Mouse (Mus musculus) bone marrow, adult 2 months (tissue): ENCODE data around the gene Setd5. TPM values are rescaled to one million over a fixed set of nuclear protein-coding genes. Genes with fewer than 3 reads are reported as not detected.

Experiments used
- H3K27ac ChIP-seq: fragments of 200-500 bp; 2 replicates; pipeline ENCODE4 v1.5.1; 2012; ENCODE audit warnings: low read depth, mild to moderate bottlenecking, control low read depth, inconsistent platforms, low read length; ENCODE audit not compliant: control insufficient read depth, poor library complexity, insufficient read depth
- H3K4me1 ChIP-seq: fragments of 200-500 bp; 2 replicates; pipeline ENCODE4 v1.6.1; 2011; ENCODE audit warnings: low read length; ENCODE audit not compliant: control insufficient read depth, insufficient read depth
- H3K4me3 ChIP-seq: fragments of 200-500 bp; replicated peaks from 2 replicates; pipeline ENCODE3; 2011; ENCODE audit warnings: mild to moderate bottlenecking, low read depth, low read length, control low read depth; ENCODE audit not compliant: control insufficient read depth
- CTCF ChIP-seq: fragments of 200-500 bp; IDR thresholded peaks from 2 replicates; pipeline ENCODE4 v1.5.1; 2011; ENCODE audit warnings: low read length, control low read depth; ENCODE audit not compliant: control insufficient read depth, insufficient read depth
- POLR2A ChIP-seq: fragments of 200-500 bp; IDR thresholded peaks from 2 replicates; pipeline ENCODE4 v1.6.1; 2011; ENCODE audit warnings: low read depth, mild to moderate bottlenecking, control low read depth, low read length, borderline replicate concordance; ENCODE audit not compliant: control insufficient read depth
- WGBS: fragments of 180-500 bp; shearing (Covaris S2); methylation state at CpG from one replicate; pipeline ENCODE4 v1.1.7; 2018; 5-methylcytosine and 5-hydroxymethylcytosine counted together
- polyA plus RNA-seq: library from polyadenylated mRNA; stranded (reverse); fragments of >200 nt; gene quantifications from 2 replicates; pipeline ENCODE4 v1.2.4, GENCODE M21; 2011; ENCODE audit warnings: low replicate concordance; ENCODE audit not compliant: missing spikeins, insufficient read depth, insufficient read length

The Setd5 gene
- polyA plus RNA-seq, 1 experiment, result 45.1 TPM

DNA sequence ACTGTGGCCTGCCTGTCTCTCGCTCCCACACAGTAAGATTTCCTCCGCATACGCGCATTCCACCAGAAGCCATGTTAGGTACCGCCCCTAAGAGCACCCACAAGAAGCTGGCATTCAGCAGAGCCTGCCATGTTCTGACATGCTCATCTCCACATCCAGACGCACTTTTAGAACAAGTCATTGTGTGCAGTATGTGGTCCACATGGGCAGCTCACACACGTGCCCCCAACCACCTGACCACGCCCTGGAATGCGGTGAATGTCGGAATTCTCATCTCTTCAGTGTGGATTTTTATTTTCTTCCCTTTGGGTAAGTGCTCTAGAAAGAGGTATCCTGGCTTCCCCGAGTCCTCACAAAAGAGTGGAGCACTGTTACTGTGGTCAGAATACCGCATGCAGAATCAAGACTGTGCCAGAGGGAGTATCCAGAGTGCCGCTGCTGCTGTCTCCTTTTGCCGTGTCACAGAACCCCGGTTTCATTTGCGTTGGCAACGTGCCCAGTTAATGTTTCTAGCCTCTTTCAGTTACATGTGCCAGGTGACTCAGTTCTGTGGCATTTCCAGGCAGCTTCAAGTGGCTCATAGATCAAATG is 89.6 kb downstream of the Setd5 start:
- Histone ChIP-seq H3K4me1 (no peaks in the 10 kb centered on the region), H3K4me3 (no peak overlapping the region), H3K27ac (no peak overlapping the region)
- 38% methylated on average over 17 of the region's 17 CpGs for WGBS
- TF ChIP-seq CTCF (no peak), POLR2A (no peak)

DNA sequence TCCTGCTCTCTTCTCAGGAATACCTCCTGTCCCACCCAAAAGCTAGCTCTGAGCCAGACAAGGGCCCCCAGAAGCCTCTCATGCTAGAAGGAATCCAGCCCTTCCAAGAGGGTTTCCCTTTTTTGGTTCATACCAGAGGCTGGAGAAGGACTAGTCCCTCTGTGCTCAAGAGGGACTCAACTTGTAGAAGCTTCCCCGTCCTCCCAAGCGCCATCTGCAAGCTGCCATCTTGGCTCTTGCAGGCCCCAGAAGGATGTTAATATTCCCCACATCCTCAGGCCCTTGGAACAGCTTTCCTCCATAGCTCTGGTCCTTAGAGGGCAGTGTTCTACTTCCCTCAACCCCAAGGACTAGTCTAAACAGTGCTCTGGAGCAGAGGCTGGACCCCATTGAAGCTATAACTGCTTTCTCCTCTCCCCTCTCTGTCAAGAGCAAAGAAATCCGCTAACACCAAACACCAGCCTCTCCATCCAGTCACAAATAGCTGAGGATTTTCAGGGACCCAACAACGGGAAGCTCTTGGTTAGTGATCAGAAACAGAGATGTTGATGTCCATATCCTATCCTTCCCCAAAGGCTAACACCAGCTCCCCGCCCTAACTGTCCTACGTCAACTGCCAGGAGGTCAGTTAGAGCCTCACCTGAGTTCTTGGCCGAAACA is 91.3 kb downstream of the Setd5 start:
- H3K4me3 ChIP-seq, result no peak overlapping the region
- TF ChIP-seq CTCF (no peak), POLR2A (no peak)
- H3K27ac ChIP-seq, result no peak overlapping the region
- WGBS, result 84% methylated on average over 7 of the region's 7 CpGs
- no peaks in the 10 kb centered on the region for H3K4me1 ChIP-seq

DNA sequence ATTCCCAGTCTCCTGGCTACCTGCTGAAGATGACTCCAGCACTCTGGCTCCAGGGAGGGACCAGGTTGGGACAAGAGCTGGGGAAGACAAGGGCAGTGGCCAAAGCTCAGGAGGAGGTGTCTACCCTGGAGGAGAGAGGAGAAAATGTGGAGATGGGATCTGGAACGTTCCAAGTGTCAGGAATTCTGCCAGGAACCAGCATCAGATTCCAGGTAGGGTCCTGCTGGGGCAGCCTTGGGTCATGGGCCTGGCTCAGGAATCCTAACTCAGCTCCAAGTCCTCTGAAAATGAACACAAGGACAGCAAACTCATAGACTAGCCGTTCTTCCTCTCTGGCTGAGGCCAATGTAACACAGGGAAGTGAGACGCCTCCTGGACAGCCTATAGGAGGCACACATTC is 92.7 kb downstream of the Setd5 start:
- no peaks in the 10 kb centered on the region for H3K4me1 ChIP-seq
- no peak overlapping the region for H3K4me3 ChIP-seq
- no peak for TF ChIP-seq POLR2A
- TF ChIP-seq CTCF, result no peak
- WGBS, result 73% methylated on average over 3 of the region's 3 CpGs
- no peak overlapping the region for H3K27ac ChIP-seq

DNA sequence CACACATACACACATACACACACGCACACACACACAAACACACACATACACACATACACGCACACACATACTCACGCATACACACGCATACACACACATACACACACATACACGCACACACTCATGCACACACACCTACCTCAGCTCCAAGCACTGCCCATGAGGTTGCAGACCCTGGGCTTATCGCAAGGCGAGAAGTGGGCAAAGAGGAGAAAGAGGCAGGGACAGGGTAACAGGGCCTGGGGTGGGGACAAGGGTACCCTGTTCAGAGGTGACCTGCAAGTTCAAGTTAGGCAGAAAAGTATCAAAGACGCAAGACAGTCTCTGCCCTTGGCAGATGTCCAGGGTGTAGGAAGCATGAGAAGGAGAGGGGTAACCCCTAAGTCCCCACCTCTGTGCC is 93.5 kb downstream of the Setd5 start:
- no peak overlapping the region for H3K27ac ChIP-seq
- no peak for TF ChIP-seq CTCF
- no peak for TF ChIP-seq POLR2A
- no peak overlapping the region for H3K4me3 ChIP-seq
- 90% methylated on average over 8 of the region's 8 CpGs for WGBS
- H3K4me1 ChIP-seq, result no peaks in the 10 kb centered on the region

DNA sequence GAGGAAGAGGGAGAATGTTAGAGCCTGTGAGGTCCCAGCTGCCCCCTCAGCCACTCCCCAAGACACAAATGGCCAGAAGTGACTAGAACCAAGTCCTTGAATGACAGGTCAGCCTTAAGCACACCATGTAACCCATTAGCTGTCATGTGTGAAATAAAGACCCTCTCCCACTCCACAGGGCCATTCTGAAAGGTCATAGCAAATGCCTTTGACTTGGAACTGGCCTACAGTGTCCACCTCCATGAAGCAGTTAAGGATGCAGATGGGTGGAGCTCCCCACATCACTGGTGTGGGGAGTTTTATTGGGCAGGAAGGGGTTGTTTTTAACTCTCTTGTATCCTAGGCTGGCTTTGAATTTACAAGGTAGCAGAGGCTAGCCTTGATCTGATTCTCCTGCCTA is 94.8 kb downstream of the Setd5 start:
- Histone ChIP-seq H3K27ac (no peak overlapping the region), H3K4me1 (no peaks in the 10 kb centered on the region), H3K4me3 (no peak overlapping the region)
- TF ChIP-seq POLR2A (no peak), CTCF (no peak)

DNA sequence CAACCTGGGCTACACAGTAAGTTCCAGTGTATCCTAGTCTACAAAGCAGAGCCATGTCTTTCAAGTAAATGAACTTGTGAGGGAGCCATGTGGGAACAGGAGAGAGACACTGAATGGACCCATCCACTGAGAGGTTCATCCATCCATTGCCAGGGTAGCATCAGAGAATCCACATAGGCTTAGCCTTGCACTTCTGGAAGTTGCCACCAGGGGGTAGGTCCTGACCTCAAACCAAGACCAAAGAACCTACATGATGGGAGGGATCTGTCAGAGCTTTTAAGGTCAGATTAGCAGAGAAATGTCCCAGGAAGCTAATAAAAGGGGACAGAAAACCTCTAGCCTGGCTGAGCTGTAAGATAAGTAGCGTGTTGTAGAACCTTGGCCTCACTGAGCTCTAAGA is 95.4 kb downstream of the Setd5 start:
- no peak overlapping the region for H3K27ac ChIP-seq
- H3K4me3 ChIP-seq, result no peak overlapping the region
- no peaks in the 10 kb centered on the region for H3K4me1 ChIP-seq
- WGBS, result 46% methylated on average over 1 of the region's 1 CpGs
- TF ChIP-seq POLR2A, result no peak
- TF ChIP-seq CTCF, result peak; percentile 73

DNA sequence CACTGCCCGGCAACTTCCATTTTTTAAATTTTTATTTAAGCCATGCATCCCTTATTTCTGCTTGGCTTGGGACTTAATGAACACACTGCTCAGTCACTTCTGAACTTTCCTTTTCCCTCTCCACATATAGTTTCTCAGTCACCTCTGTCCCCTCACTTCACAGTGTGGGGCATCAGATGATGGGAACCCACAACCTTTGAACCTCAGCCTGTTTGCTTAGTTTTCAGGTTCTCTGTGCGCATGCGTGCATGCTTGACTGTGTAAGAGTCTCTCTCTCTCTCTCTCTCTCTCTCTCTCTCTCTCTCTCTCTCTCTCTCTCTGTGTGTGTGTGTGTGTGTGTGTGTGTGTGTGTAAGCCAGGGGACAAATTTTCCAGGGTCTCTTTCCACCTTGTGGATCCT is 98.3 kb downstream of the Setd5 start:
- Histone ChIP-seq H3K4me3 (no peak overlapping the region), H3K4me1 (no peaks in the 10 kb centered on the region), H3K27ac (no peak overlapping the region)
- WGBS, result 80% methylated on average over 3 of the region's 3 CpGs
- no peak for TF ChIP-seq CTCF
- TF ChIP-seq POLR2A, result no peak

DNA sequence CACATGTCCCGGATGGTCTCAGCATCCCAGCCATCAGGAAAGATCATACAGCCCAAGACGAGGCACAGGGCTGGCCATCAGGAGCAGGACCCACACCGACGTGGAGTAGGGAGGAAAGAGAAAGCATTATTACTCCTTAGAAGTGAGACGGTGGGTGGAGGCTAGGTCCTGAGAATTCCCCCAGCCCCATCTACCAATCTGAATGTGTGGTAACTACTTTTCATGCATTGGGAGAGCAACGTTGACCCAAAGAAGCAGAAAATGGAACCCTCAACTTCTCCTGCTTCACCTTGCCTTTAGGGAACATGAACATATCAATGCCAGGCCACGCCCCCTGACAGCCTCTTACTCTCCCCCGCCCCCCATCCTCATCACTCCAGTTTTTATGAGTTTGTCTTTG is 99.4 kb downstream of the Setd5 start:
- Histone ChIP-seq H3K4me3 (no peak overlapping the region), H3K4me1 (no peaks in the 10 kb centered on the region), H3K27ac (no peak overlapping the region)
- no peak for TF ChIP-seq CTCF
- no peak for TF ChIP-seq POLR2A
- WGBS, result 77% methylated on average over 8 of the region's 8 CpGs

DNA sequence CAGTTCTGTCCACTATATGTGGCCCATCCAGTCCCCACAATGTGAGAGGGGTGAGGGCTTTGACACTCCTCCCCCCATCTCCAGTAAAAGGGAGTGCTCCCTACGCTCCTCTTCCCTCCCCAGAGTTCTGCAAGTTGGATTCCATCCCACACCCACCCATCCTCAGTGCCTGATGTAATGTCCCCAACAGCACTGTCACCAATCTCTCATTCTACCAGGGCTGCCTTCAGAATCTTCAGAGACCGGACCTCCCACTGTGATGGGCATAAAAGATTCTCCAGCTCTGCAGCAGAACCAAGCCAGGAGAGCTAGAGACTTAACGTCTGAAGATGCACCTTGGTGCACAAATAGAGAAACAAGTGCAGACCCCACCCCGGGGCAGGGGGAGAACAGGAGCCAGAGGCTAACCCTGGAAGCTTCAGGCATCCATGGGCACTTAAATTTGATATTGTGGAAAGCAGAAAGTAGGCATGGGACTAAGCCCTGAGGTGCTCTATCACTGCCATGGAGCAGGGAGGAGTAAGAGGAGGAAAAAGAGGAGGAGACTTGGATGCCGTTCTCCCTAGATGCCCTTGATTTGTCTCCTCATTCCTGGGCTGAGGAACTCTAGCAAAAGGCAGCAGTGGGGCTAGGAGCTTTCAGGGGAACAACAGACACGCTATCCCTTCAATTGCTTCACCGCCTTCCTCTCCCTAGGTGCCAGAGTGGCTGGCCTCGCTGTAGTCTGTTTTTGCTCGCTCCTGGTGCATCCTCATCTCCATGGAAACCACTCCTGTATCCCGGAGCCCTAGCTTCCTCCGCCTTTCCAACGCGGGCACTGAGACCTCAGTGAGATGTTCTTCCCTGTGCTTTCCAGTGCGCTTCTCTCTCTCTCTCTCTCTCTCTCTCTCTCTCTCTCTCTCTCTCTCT is 101.4 kb downstream of the Setd5 start:
- Histone ChIP-seq H3K4me3 (no peak overlapping the region), H3K4me1 (no peaks in the 10 kb centered on the region), H3K27ac (no peak overlapping the region)
- WGBS, result 29% methylated on average over 14 of the region's 14 CpGs
- TF ChIP-seq POLR2A, result no peak
- no peak for TF ChIP-seq CTCF
